Mouse (Mus musculus) stomach, embryonic 16.5 days (tissue): ENCODE measurements around the gene Hist2h3b. TPM values are rescaled to one million over a fixed set of nuclear protein-coding genes. Genes with fewer than 3 reads are reported as not detected.
"Not testable (repeated sequence)": the region's sequence is repeated elsewhere in the genome, so short reads cannot be mapped to it uniquely, and the experiment has no call there.

Experiments
- ATAC-seq: fragments of 200-750 bp; cut with Nextera tagmentation; 2 replicates; pipeline ENCODE4 v1.8.0; 2017; ENCODE audit warnings: moderate number of reproducible peaks, moderate TSS enrichment; ENCODE audit not compliant: insufficient read depth, low FRiP score
- H3K27ac ChIP-seq: fragments of 300-500 bp; sonication (generic); 2 replicates; pipeline ENCODE4 v1.5.1; 2014; ENCODE audit warnings: low read length
- H3K27me3 ChIP-seq: fragments of 300-500 bp; sonication (generic); 2 replicates; pipeline ENCODE4 v1.6.1; 2014; ENCODE audit warnings: low read length, control low read depth, mixed read lengths; ENCODE audit not compliant: control insufficient read depth, insufficient read depth
- H3K36me3 ChIP-seq: fragments of 300-500 bp; sonication (generic); 2 replicates; pipeline ENCODE4 v1.6.1; 2014; ENCODE audit warnings: low read length; ENCODE audit not compliant: control insufficient read depth, insufficient read depth
- H3K4me1 ChIP-seq: fragments of 300-500 bp; sonication (generic); 2 replicates; pipeline ENCODE4 v1.6.1; 2014; ENCODE audit warnings: low read length, control low read depth, mixed read lengths; ENCODE audit not compliant: control insufficient read depth, insufficient read depth
- H3K4me2 ChIP-seq: fragments of 300-500 bp; sonication (generic); 2 replicates; pipeline ENCODE4 v1.6.1; 2014; ENCODE audit warnings: low read depth, low read length, mixed read lengths
- H3K4me3 ChIP-seq: fragments of 300-500 bp; sonication (generic); replicated peaks from 2 replicates; pipeline ENCODE4 v1.5.1; 2014; ENCODE audit warnings: mild to moderate bottlenecking, low read length
- H3K9ac ChIP-seq: fragments of 300-500 bp; sonication (generic); 2 replicates; pipeline ENCODE4 v1.6.1; 2014; ENCODE audit warnings: low read length
- H3K9me3 ChIP-seq: fragments of 300-500 bp; sonication (generic); replicated peaks from 2 replicates; pipeline ENCODE4 v1.6.1; 2016; ENCODE audit warnings: low read length, control low read depth; ENCODE audit not compliant: control insufficient read depth
- WGBS: fragments of 180-500 bp; shearing (Covaris S2); extraction: QIAGEN DNeasy Blood & Tissue Kit; methylation state at CpG from one replicate; pipeline ENCODE4 v1.1.7; 2014; 5-methylcytosine and 5-hydroxymethylcytosine counted together
- polyA plus RNA-seq: library from polyadenylated mRNA; unstranded; fragments of >200 nt; fragmentation: Nextera tagmentation; extraction: Ambion mirVana; gene quantifications from 2 replicates; pipeline ENCODE4 v1.2.1, GENCODE M21; 2015

The Hist2h3b gene
- polyA plus RNA-seq, 1 experiment from 2014 or later = 39.2 TPM

- H3K36me3 ChIP-seq = no peaks in the 10 kb centered on the region
- H3K4me1 ChIP-seq = peaks cover 29% of the 10 kb centered on the region
- 88% methylated on average over 8 of the region's 8 CpGs for WGBS
- H3K4me2 ChIP-seq = no peak overlapping the region
- H3K4me3 ChIP-seq = no peak overlapping the region
- H3K9me3 ChIP-seq = no peaks in the 10 kb centered on the region
- H3K27me3 ChIP-seq = no peaks in the 10 kb centered on the region
- no peak for ATAC-seq
- H3K27ac ChIP-seq = no peak overlapping the region
- H3K9ac ChIP-seq = no peak overlapping the region
These were observed 2.2 kb upstream of the Hist2h3b start for GRCm38 (mm10) chr3:96266132-96266710.

GRCm38 (mm10) chr3:96267541-96267940 lies 913 bp upstream of the Hist2h3b start:
- ATAC-seq = no peak
- peak overlapping the region; percentile 48 for H3K4me3 ChIP-seq
- H3K36me3 ChIP-seq = no peaks in the 10 kb centered on the region
- whole genome bisulfite sequencing = 65% methylated on average over 4 of the region's 4 CpGs
- no peaks in the 10 kb centered on the region for H3K27me3 ChIP-seq
- no peak overlapping the region for H3K9ac ChIP-seq
- H3K9me3 ChIP-seq = no peaks in the 10 kb centered on the region
- H3K4me1 ChIP-seq = peaks cover 21% of the 10 kb centered on the region
- peak overlapping the region; percentile 58 for H3K4me2 ChIP-seq
- H3K27ac ChIP-seq = peak overlapping the region; percentile 88

DNA sequence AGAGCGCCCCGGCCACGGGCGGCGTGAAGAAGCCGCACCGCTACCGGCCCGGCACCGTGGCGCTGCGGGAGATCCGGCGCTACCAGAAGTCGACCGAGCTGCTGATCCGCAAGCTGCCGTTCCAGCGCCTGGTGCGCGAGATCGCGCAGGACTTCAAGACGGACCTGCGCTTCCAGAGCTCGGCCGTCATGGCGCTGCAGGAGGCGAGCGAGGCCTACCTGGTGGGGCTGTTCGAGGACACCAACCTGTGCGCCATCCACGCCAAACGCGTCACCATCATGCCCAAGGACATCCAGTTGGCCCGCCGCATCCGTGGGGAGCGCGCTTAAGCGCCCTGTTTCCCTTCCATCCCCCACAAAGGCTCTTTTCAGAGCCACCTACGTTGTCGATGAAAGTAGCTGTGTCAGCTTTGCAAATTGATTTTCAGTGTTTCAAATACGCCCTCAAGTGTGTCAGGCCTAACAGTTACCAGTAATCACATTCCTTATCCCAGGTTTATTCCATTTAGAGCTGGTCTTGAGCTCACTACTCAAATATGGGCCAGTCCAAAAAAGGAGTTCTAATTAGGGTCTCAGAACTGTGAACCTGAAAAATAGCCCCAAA lies 423 bp downstream of the Hist2h3b start:
- not testable (repeated sequence) for H3K36me3 ChIP-seq, H3K9me3 ChIP-seq, H3K27me3 ChIP-seq
- peaks cover 19% of the 10 kb centered on the region for H3K4me1 ChIP-seq
- peak overlapping the region; percentile 92 for H3K27ac ChIP-seq
- H3K4me2 ChIP-seq = peak overlapping the region; percentile 69
- WGBS = 0% methylated on average over 11 of the region's 44 CpGs
- H3K4me3 ChIP-seq = peak overlapping the region; percentile 50
- peak; percentile 15; the same call in 1 of the 2 replicates for ATAC-seq
- H3K9ac ChIP-seq = peak overlapping the region; percentile 75

DNA sequence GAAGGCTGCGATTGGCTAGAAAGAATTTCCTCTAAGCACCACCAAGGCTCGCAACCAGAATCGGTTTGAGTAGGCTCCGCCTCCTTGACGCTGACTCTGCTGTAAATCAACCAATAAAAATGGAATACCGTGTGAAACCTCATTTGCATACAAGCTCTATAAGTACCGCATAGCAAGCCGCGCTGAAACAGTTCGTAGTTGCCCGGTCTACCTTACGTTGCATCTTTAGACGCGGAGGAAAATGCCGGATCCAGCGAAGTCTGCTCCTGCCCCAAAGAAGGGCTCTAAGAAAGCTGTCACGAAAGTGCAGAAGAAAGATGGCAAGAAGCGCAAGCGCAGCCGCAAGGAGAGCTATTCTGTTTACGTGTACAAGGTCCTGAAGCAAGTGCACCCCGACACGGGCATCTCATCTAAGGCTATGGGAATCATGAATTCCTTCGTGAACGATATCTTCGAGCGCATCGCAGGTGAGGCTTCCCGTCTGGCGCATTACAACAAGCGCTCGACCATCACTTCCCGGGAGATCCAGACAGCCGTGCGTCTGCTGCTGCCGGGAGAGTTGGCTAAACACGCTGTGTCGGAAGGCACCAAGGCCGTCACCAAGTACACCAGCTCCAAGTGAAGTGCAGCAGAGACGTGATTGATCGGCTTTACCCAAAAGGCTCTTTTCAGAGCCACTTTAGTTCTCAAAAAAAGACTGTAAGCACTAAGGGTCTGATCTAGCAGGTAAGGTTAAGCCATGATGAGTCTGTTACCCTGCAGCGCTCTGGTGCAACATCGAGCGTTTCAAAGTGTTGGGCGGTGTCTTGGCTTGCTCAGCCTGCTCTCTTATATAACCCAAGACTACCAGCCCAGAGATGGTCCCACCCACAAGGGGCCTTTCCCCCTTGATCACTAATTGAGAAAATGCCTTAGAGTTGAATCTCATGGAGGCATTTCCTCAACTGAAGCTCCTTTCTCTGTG lies 1.3 kb downstream of the Hist2h3b start, which contains the start of gene Hist2h2bb:
Gene Hist2h2bb (plus strand): TSS at position 242 of the 964 bp plus-strand sequence.
- Histone ChIP-seq H3K4me3 (peak within 1 kb of the TSS; percentile 63), H3K4me2 (peak within 1 kb of the TSS; percentile 96), H3K27ac (peak within 1 kb of the TSS; percentile 92), H3K36me3 (no peaks in the 10 kb centered on the region), H3K27me3 (no peaks in the 10 kb centered on the region), H3K9ac (peak within 1 kb of the TSS; percentile 80), H3K4me1 (peaks cover 10% of the 10 kb centered on the region; the same call in 1 of the 2 replicates), H3K9me3 (no peaks in the 10 kb centered on the region)
- ATAC-seq = peak; percentile 96
- under 1% methylated on average over 45 of the region's 45 CpGs for WGBS

GRCm38 (mm10) chr3:96273591-96274465 lies 5.4 kb downstream of the Hist2h3b start:
- WGBS = 86% methylated on average over 17 of the region's 17 CpGs
- H3K4me2 ChIP-seq = no peak overlapping the region
- ATAC-seq = no peak
- no peak overlapping the region for H3K9ac ChIP-seq
- no peaks in the 10 kb centered on the region for H3K27me3 ChIP-seq
- H3K4me3 ChIP-seq = no peak overlapping the region
- peaks cover 7% of the 10 kb centered on the region; the same call in 1 of the 2 replicates for H3K4me1 ChIP-seq
- no peaks in the 10 kb centered on the region for H3K36me3 ChIP-seq
- H3K27ac ChIP-seq = no peak overlapping the region
- H3K9me3 ChIP-seq = no peaks in the 10 kb centered on the region

- peak overlapping the region; percentile 31; the same call in 1 of the 2 replicates for H3K27ac ChIP-seq
- peak overlapping the region; percentile 68 for H3K9ac ChIP-seq
- H3K4me1 ChIP-seq = peaks cover 3% of the 10 kb centered on the region; the same call in 1 of the 2 replicates
- 12% methylated on average over 8 of the region's 8 CpGs for WGBS
- ATAC-seq = peak; percentile 27; the same call in 1 of the 2 replicates
- H3K9me3 ChIP-seq = no peaks in the 10 kb centered on the region
- H3K4me3 ChIP-seq = peak overlapping the region; percentile 52
- no peaks in the 10 kb centered on the region for H3K36me3 ChIP-seq
- H3K4me2 ChIP-seq = peak overlapping the region; percentile 65
- H3K27me3 ChIP-seq = no peaks in the 10 kb centered on the region
These were observed 9.0 kb downstream of the Hist2h3b start for GRCm38 (mm10) chr3:96277428-96277799.

DNA sequence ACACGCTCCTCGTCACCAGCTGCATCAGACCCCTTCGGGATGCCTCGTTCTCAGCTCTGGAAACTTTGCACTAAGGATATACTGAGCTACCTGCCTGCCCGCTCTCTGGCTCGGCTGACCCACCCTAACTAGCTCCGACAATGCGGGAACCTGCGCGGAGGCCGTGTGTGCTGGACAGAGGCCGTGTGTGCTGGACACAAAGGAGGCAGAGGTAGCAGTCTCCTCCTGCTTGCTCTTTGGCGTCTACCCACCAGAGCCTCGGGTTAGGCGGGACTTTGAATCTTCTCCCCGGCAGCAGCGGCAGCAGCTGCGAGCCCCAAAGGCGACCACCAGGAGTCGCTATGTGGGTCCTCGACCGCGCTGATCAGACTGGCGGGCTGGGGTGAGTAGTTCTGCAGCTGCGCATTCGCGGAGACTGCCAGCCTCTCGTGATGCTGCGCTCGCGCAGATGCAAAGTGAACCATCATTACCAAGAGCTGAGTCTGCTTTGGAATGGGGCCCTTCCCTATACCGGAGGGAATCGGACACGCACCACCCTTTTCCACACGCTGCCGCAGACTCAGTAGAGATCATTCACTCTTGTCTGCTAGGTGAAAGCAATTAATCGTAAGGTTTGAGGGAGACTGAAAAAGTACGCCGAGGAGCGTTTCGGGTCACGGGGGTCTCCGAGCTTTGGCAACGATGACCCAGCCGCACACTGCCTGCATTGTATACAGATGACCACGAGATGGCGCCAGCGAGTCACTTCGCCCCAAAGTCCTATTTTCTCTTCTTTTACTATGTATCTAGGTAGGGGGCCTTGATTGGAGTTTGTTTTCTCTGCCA lies 9.6 kb downstream of the Hist2h3b start:
- H3K27ac ChIP-seq = peak overlapping the region; percentile 70
- no peaks in the 10 kb centered on the region for H3K9me3 ChIP-seq
- H3K36me3 ChIP-seq = no peaks in the 10 kb centered on the region
- WGBS = under 1% methylated on average over 49 of the region's 49 CpGs
- peak overlapping the region; percentile 68 for H3K9ac ChIP-seq
- peaks cover 3% of the 10 kb centered on the region; the same call in 1 of the 2 replicates for H3K4me1 ChIP-seq
- H3K27me3 ChIP-seq = no peaks in the 10 kb centered on the region
- peak overlapping the region; percentile 52 for H3K4me3 ChIP-seq
- peak; percentile 95 for ATAC-seq
- H3K4me2 ChIP-seq = peak overlapping the region; percentile 65

- Histone ChIP-seq H3K36me3 (no peaks in the 10 kb centered on the region), H3K27me3 (peaks cover 7% of the 10 kb centered on the region), H3K4me3 (no peak overlapping the region), H3K4me1 (peaks cover 3% of the 10 kb centered on the region; the same call in 1 of the 2 replicates), H3K27ac (no peak overlapping the region), H3K4me2 (no peak overlapping the region), H3K9ac (no peak overlapping the region), H3K9me3 (no peaks in the 10 kb centered on the region)
- ATAC-seq = no peak
- WGBS = 62% methylated on average over 6 of the region's 6 CpGs
These were observed 12.2 kb downstream of the Hist2h3b start for GRCm38 (mm10) chr3:96280660-96281059.
